Mouse (Mus musculus) kidney, adult 2 months (tissue): ENCODE results near the gene Mogs.

Source experiments
- CTCF ChIP-seq: fragments of 200-500 bp; conservative IDR thresholded peaks from 2 replicates; pipeline ENCODE4 v1.5.1; 2011; ENCODE audit warnings: low read depth, mild to moderate bottlenecking, control low read depth, low read length, moderate library complexity, mixed read lengths; ENCODE audit not compliant: insufficient read depth, insufficient read length
- POLR2A ChIP-seq: fragments of 200-500 bp; IDR thresholded peaks from one replicate; pipeline ENCODE4 v1.6.1; 2011; ENCODE audit warnings: low read depth, low read length, control low read depth

- no peak for TF ChIP-seq POLR2A
- TF ChIP-seq CTCF = no peak
These were observed 7.7 kb downstream of the Mogs start for GRCm38 (mm10) chr6:83122961-83123360.
